Mouse (Mus musculus) olfactory bulb, adult 2 months (tissue): ENCODE data around the gene Coro2a.

Experiments
- CTCF ChIP-seq: fragments of 200-500 bp; IDR thresholded peaks from 2 replicates; pipeline ENCODE4 v1.5.1; 2012; ENCODE audit warnings: low read depth, mild to moderate bottlenecking, low read length, moderate library complexity; ENCODE audit not compliant: insufficient read depth
- POLR2A ChIP-seq: fragments of 200-500 bp; IDR thresholded peaks from 2 replicates; pipeline ENCODE4 v1.6.1; 2012; ENCODE audit warnings: mild to moderate bottlenecking, low read depth, low read length, moderate library complexity; ENCODE audit not compliant: insufficient read depth

DNA sequence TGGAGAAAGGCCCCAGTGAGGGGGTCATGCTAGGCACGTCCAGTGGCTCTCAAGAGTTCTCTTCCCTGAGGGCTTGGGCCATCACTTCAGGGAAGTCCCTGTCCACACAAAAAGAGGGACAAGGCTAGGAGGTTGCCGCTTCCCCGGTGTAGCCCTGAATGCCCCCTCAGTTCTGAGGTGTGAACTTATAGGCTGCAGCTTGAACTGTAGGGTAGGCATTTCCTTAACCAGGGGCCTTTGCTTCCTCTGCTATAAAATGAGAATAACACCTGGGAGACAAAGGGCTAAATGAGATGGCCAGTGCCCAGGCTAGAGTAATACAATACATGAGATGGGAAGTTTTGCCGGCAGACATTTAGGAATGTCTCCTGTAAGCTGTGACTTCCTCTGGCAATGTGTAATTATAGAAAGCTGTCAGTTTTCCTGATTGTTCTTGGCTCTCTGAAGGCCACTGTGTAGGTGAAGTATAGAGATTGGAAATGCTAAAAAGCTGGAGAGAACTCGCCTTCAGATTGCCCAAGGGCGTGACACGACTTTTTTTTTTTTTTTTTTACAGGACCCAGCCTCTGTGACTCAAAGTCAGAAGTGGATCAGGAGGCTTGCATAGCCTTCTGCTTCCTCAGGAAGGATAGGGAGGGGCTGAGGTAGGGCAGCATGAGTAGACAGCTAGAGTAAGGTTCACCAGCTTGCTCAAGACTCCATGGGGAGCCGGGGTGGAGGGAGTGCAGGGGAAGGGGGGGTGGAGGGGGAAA, 41.1 kb upstream of the Coro2a start:
- no peak for TF ChIP-seq POLR2A
- TF ChIP-seq CTCF: no peak
